Mouse (Mus musculus) stomach, postnatal 0 days (tissue): ENCODE results near the gene Nrxn3. TPM values are rescaled to one million over a fixed set of nuclear protein-coding genes. Genes with fewer than 3 reads are reported as not detected.

ENCODE experiments used
- ATAC-seq: fragments of 200-750 bp; cut with Nextera tagmentation; 2 replicates; pipeline ENCODE4 v1.8.0; 2017; ENCODE audit not compliant: low FRiP score, low TSS enrichment
- DNase-seq: peaks from one replicate; pipeline ENCODE4 v3.0.0-alpha.2; 2016; ENCODE audit warnings: low spot score
- H3K27ac ChIP-seq: fragments of 300-500 bp; sonication (generic); replicated peaks from 2 replicates; pipeline ENCODE4 v1.5.1; 2014; ENCODE audit warnings: mild to moderate bottlenecking, control low read depth
- H3K27me3 ChIP-seq: fragments of 300-500 bp; sonication (generic); 2 replicates; pipeline ENCODE4 v1.6.1; 2014; ENCODE audit warnings: low read length; ENCODE audit not compliant: control insufficient read depth, insufficient read depth
- H3K36me3 ChIP-seq: fragments of 300-500 bp; sonication (generic); 2 replicates; pipeline ENCODE4 v1.6.1; 2014; ENCODE audit warnings: low read length, mixed read lengths; ENCODE audit not compliant: control insufficient read depth, insufficient read depth
- H3K4me1 ChIP-seq: fragments of 300-500 bp; sonication (generic); replicated peaks from 2 replicates; pipeline ENCODE4 v1.6.1; 2014; ENCODE audit warnings: antibody characterized with exemption; ENCODE audit not compliant: control insufficient read depth, insufficient read depth
- H3K4me2 ChIP-seq: fragments of 300-500 bp; sonication (generic); replicated peaks from 2 replicates; pipeline ENCODE4 v1.6.1; 2014; ENCODE audit warnings: low read depth, mild to moderate bottlenecking, control low read depth, moderate library complexity
- H3K4me3 ChIP-seq: fragments of 300-500 bp; sonication (generic); 2 replicates; pipeline ENCODE4 v1.5.1; 2014; ENCODE audit warnings: low read depth, low read length, control low read depth
- H3K9ac ChIP-seq: fragments of 300-500 bp; sonication (generic); 2 replicates; pipeline ENCODE4 v1.6.1; 2014; ENCODE audit warnings: mild to moderate bottlenecking, low read length, control low read depth, mixed read lengths
- H3K9me3 ChIP-seq: fragments of 300-500 bp; sonication (generic); 2 replicates; pipeline ENCODE4 v1.6.1; 2016; ENCODE audit warnings: low read length; ENCODE audit not compliant: control insufficient read depth
- CTCF ChIP-seq: IDR thresholded peaks from 2 replicates; pipeline ENCODE4 v1.5.1; 2016; ENCODE audit warnings: antibody characterized with exemption, low read depth, mild to moderate bottlenecking, moderate library complexity
- EP300 ChIP-seq: optimal IDR thresholded peaks from 2 replicates; pipeline ENCODE3; 2016; ENCODE audit warnings: antibody characterized with exemption
- WGBS: fragments of 180-500 bp; shearing (Covaris S2); extraction: QIAGEN DNeasy Blood & Tissue Kit; methylation state at CpG from one replicate; pipeline ENCODE4 v1.1.7; 2014; 5-methylcytosine and 5-hydroxymethylcytosine counted together
- polyA plus RNA-seq: library from polyadenylated mRNA; unstranded; fragments of >200 nt; fragmentation: Nextera tagmentation; extraction: Ambion mirVana; gene quantifications from 2 replicates; pipeline ENCODE4 v1.2.1, GENCODE M21; 2015

Nrxn3 gene
- 1.0 and 1.1 TPM in 2 replicates for polyA plus RNA-seq

DNA sequence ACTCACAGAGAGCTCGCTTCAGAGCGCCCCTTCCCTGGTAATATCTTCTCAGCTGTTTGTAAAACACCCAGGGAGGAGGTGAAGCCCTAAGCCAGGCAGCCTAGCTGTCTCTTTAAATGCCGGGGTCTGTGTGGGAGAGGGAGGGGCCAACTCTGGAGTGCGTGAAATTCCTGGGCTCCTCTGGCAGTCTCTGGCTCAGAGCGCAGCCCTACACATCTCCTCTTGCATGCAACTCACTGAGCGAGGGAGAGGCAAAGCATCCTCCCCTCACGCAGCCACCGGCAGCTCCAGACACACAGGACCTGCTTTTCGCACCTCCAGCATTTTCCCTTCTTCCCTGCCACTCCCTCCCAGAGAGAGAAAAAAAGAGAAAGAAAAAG is at the start of gene Nrxn3:
Nrxn3 (plus strand) TSS at position 186 of the 380 bp plus-strand sequence.
- Histone ChIP-seq H3K27ac (no peak within 1 kb of the TSS), H3K4me3 (no peak within 1 kb of the TSS), H3K4me2 (peak within 1 kb of the TSS; percentile 21), H3K9ac (no peak within 1 kb of the TSS), H3K27me3 (no peaks in the 10 kb centered on the region), H3K4me1 (no peaks in the 10 kb centered on the region), H3K36me3 (no peaks in the 10 kb centered on the region), H3K9me3 (no peaks in the 10 kb centered on the region)
- WGBS = 2% methylated on average over 9 of the region's 9 CpGs
- ATAC-seq (no peak), DNase-seq (peak; percentile 29)
- no peak for TF ChIP-seq EP300
- TF ChIP-seq CTCF = no peak

DNA sequence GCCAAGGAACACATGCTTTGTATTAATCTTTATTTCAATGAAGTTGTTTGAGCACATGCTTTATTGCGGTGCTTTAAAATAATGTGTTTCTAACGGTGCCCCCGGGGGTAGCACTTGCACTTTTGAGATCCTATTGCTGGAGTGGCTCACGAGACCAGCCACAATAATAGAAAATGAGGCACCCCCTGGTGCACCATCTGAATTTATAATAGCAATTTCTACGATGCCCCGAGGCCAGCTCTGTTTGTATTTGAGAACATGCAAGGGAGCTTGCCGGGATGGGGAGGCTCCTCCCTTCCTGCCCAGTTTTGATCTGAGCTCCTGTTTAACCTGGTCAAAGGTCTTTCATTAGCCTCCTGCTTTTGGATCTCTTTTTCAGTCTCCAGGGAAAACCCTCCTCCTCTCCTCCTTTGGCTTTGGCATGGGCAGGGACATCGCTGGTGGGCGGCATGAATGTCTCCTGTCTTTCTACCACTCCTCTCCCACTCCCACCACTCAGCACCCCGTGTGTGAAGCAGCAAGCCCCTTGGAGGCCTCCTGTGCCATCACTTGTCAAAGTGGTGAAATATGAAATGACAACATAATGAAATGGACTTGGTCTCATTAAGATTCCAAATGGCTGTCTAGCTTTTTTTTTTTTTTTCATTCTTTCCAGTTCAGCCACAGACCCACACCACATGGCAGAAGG is 18.4 kb upstream of the Nrxn3 start:
- ATAC-seq = no peak
- Histone ChIP-seq H3K36me3 (no peaks in the 10 kb centered on the region), H3K9me3 (no peaks in the 10 kb centered on the region), H3K4me2 (no peak overlapping the region), H3K27ac (no peak overlapping the region), H3K9ac (no peak overlapping the region), H3K27me3 (no peaks in the 10 kb centered on the region), H3K4me3 (no peak overlapping the region), H3K4me1 (no peaks in the 10 kb centered on the region)
- 72% methylated on average over 10 of the region's 10 CpGs for WGBS
- TF ChIP-seq CTCF = no peak
- DNase-seq = no peak

DNA sequence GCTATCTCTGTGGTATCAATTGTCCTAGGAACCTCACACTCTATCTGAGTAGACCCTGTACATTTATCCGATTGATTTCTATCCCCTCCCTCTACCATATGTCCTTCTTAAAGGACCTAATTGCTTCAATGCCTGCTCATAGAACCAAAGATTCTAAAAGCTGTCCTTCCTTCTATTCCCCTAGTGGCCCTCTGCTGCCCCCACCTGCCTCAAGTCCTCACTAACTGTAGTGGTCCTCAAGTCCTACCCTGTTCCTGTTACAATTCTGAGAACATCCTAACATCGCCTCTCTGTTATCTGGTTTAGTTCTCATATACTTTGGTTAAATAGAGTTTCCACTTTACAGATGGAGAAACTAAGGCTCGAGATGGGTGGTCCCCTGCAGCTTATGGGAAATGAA is 16.7 kb upstream of the Nrxn3 start:
- DNase-seq (no peak), ATAC-seq (no peak)
- no peaks in the 10 kb centered on the region for H3K27me3 ChIP-seq
- H3K9ac ChIP-seq = no peak overlapping the region
- no peaks in the 10 kb centered on the region for H3K9me3 ChIP-seq
- no peak overlapping the region for H3K4me3 ChIP-seq
- no peak for TF ChIP-seq EP300
- TF ChIP-seq CTCF = peak; percentile 27; the same call in 1 of the 2 replicates
- no peak overlapping the region for H3K27ac ChIP-seq
- H3K4me1 ChIP-seq = no peaks in the 10 kb centered on the region
- no peak overlapping the region for H3K4me2 ChIP-seq
- H3K36me3 ChIP-seq = no peaks in the 10 kb centered on the region
- WGBS = 70% methylated on average over 3 of the region's 3 CpGs

- TF ChIP-seq EP300 (no peak), CTCF (no peak)
- H3K4me1 ChIP-seq = no peaks in the 10 kb centered on the region
- no peak for ATAC-seq
- no peaks in the 10 kb centered on the region for H3K36me3 ChIP-seq
- 82% methylated on average over 3 of the region's 3 CpGs for WGBS
- H3K9me3 ChIP-seq = no peaks in the 10 kb centered on the region
- no peaks in the 10 kb centered on the region for H3K27me3 ChIP-seq
- no peak overlapping the region for H3K9ac ChIP-seq
- no peak overlapping the region for H3K27ac ChIP-seq
- no peak for DNase-seq
- H3K4me3 ChIP-seq = no peak overlapping the region
- H3K4me2 ChIP-seq = no peak overlapping the region
Measured at GRCm38 (mm10) chr12:88707786-88708185, 14.9 kb upstream of the Nrxn3 start.

DNA sequence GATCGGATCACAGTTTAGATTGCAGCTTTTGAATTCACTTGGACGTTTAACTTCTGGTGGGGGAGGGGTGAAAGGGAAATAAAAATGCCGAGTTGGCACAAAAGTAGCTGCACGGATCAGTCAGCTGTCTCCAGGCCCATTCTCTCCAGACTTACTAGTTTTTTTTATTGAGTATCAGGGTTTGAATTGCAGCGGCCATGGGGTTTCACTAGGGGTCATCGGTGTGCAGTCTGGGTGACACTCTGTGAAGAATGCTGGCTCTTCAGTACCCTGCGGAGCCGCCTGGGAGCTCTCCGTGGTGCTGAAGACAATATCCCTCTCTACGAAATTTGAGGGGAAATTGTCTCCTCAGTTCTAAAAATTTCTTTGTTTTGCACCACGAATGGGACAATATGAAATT is 13.5 kb upstream of the Nrxn3 start:
- H3K4me1 ChIP-seq = no peaks in the 10 kb centered on the region

DNA sequence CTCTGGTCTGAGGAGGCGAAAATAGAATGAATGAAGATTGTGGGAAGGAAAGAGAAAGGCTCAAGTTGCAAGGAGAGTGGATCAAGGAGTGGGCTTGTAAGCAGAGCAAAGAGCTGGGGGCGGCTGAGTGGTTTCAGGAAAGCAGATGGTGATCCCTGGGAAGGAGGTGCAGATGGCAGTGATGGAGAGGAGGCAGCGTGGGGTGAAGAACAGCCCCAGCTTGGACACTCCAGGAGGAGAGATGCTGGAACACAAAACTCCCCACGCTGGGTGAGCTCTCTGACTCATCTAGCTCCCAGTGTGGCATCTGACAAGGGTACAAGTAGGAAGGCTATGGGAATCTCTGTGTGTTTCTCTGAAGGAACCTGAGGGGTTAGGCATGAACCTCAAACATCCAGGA is 9.2 kb upstream of the Nrxn3 start:
- ATAC-seq (no peak), DNase-seq (no peak)
- Histone ChIP-seq H3K4me2 (no peak overlapping the region), H3K4me3 (no peak overlapping the region), H3K27ac (no peak overlapping the region), H3K36me3 (no peaks in the 10 kb centered on the region), H3K9ac (no peak overlapping the region), H3K4me1 (no peaks in the 10 kb centered on the region), H3K27me3 (no peaks in the 10 kb centered on the region), H3K9me3 (no peaks in the 10 kb centered on the region)
- WGBS = 72% methylated on average over 4 of the region's 4 CpGs
- TF ChIP-seq CTCF = no peak
- no peak for TF ChIP-seq EP300

More for the DNA sequence above, 13.5 kb upstream of the Nrxn3 start:
- ATAC-seq (peak; percentile 42; the same call in 1 of the 2 replicates), DNase-seq (peak; percentile 59)
- H3K9me3 ChIP-seq = no peaks in the 10 kb centered on the region
- WGBS = 8% methylated on average over 11 of the region's 11 CpGs
- no peak overlapping the region for H3K9ac ChIP-seq
- TF ChIP-seq EP300 (no peak), CTCF (peak; percentile 70)
- no peaks in the 10 kb centered on the region for H3K27me3 ChIP-seq
- H3K27ac ChIP-seq = no peak overlapping the region
- H3K4me2 ChIP-seq = no peak overlapping the region
- H3K36me3 ChIP-seq = no peaks in the 10 kb centered on the region
- no peak overlapping the region for H3K4me3 ChIP-seq
